Mouse (Mus musculus): ENCODE results near the gene Smap1. TPM values are rescaled to one million over a fixed set of nuclear protein-coding genes. Genes with fewer than 3 reads are reported as not detected.

The Smap1 gene
- polyA plus RNA-seq, 2 experiments, result 27.4 to 29.0 TPM

DNA sequence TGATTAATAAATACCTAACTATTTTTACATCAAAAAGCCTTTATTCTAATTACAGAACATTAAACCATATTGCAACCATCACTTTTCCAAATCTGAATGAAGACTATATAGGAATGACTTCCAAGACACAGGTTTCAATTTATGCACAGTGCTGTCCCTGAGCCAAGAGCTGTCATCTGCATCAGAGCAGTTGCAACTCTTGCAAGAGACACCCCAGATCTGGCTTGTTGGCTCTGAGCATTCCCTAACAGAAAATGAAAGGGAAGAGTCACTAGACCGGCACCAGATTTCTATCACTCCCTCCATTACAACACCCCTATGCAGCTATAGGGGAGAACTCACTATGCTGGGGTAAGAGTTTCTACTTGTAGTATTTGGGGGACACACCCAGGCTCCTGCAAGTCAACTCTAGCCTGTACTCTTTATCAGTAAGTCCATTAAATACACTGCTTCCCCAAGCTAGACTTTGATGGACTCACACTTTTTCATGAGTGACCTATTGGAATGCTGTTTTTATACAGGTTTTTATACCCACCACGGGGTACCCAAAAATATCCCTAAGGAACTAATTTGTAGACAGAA is 37.9 kb downstream of the Smap1 start:
- no peaks in the 10 kb centered on the region for H3K9me3 ChIP-seq (ENCODE audit: control insufficient read depth, low read length)
- no peak overlapping the region for H3K27ac ChIP-seq
- H3K36me3 ChIP-seq (replicated peaks; ENCODE audit: control insufficient read depth, insufficient read depth, low read depth), result no peaks in the 10 kb centered on the region
- TF ChIP-seq CTCF (IDR thresholded peaks at IDR 0.05; ENCODE audit: low read depth) (no peak), EP300 (IDR thresholded peaks at IDR 0.05; ENCODE audit: low read depth) (no peak)
- DNase-seq (ENCODE audit: low read depth in 3 of 3, low spot score in 3 of 3) (no peak), ATAC-seq (ENCODE audit: insufficient read depth) (peak; percentile 41; the same call in 1 of the 2 replicates)
- no peak overlapping the region for H3K9ac ChIP-seq (replicated peaks)
- no peaks in the 10 kb centered on the region for H3K27me3 ChIP-seq (ENCODE audit: control insufficient read depth, insufficient read depth, low read length)
- no peak overlapping the region for H3K4me2 ChIP-seq (ENCODE audit: low read depth)
- 57% methylated on average over 2 of the region's 2 CpGs for WGBS (ENCODE audit: insufficient replicate concordance)
- peaks cover 3 to 4% of the 10 kb centered on the region in 2 experiments; a peak in 2 of 4 replicates for H3K4me1 ChIP-seq (replicated peaks; ENCODE audit: control insufficient read depth in 2 of 2, insufficient read depth in 2 of 2, low read length in 1 of 2)
- H3K4me3 ChIP-seq (ENCODE audit: insufficient read depth in 1 of 2, low read depth in 2 of 2, low read length in 2 of 2), result no peak overlapping the region

DNA sequence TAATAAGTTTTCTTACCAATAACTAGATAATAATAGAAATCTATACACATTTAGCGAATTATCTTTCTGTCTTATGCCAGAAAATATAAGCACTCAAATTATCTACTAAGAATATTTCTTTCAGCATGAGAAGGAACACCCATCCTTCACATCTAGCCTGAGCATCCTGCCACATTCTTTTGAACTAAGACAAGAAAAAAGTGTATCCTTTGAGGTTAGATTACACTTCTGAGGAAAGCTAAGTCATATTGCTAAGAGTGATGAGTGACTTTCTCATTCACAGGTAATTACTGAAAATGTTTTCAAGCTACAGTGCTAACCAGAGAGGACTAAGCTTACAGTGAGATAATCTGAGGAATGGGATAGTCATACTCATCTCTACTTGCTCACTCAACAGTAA is 39.4 kb downstream of the Smap1 start:
- H3K9me3 ChIP-seq (ENCODE audit: control insufficient read depth, low read length), result no peaks in the 10 kb centered on the region
- 73% methylated on average over 1 of the region's 1 CpGs for WGBS (ENCODE audit: insufficient replicate concordance)
- no peak overlapping the region for H3K9ac ChIP-seq (replicated peaks)
- H3K27me3 ChIP-seq (ENCODE audit: control insufficient read depth, insufficient read depth, low read length), result no peaks in the 10 kb centered on the region
- no peak overlapping the region for H3K27ac ChIP-seq
- ATAC-seq (ENCODE audit: insufficient read depth), result no peak
- H3K4me2 ChIP-seq (ENCODE audit: low read depth), result no peak overlapping the region
- peaks cover 3 to 4% of the 10 kb centered on the region in 2 experiments; a peak in 2 of 4 replicates for H3K4me1 ChIP-seq (replicated peaks; ENCODE audit: control insufficient read depth in 2 of 2, insufficient read depth in 2 of 2, low read length in 1 of 2)
- TF ChIP-seq CTCF (IDR thresholded peaks at IDR 0.05; ENCODE audit: low read depth) (no peak), EP300 (IDR thresholded peaks at IDR 0.05; ENCODE audit: low read depth) (no peak)
- H3K36me3 ChIP-seq (replicated peaks; ENCODE audit: control insufficient read depth, insufficient read depth, low read depth), result no peaks in the 10 kb centered on the region
- no peak for DNase-seq (ENCODE audit: low read depth in 3 of 3, low spot score in 3 of 3)
- H3K4me3 ChIP-seq (ENCODE audit: insufficient read depth in 1 of 2, low read depth in 2 of 2, low read length in 2 of 2), result no peak overlapping the region

DNA sequence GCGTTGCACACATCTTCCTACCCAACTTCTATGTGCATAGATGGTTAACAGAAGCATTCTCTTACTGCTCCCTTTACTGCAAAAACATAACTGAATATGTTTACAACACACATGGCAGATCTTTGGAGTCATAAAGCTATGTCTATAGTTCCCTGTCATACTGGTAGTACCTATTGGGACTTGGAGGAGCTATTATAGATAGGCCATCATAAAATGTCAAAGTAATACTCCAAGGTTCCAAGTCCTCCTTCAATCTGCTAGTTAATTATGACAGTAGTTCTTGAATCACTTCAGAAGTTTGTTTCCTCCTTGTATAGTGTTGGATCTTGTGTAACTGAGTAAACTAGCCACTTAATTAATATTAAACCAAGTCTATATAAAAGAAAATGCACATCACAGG is 49.9 kb downstream of the Smap1 start:
- Histone ChIP-seq H3K4me2 (ENCODE audit: low read depth) (no peak overlapping the region), H3K9me3 (ENCODE audit: control insufficient read depth, low read length) (no peaks in the 10 kb centered on the region), H3K36me3 (replicated peaks; ENCODE audit: control insufficient read depth, insufficient read depth, low read depth) (peaks cover 4% of the 10 kb centered on the region), H3K9ac (replicated peaks) (no peak overlapping the region), H3K27me3 (ENCODE audit: control insufficient read depth, insufficient read depth, low read length) (no peaks in the 10 kb centered on the region), H3K4me1 (replicated peaks; ENCODE audit: control insufficient read depth in 2 of 2, insufficient read depth in 2 of 2, low read length in 1 of 2) (no peaks in the 10 kb centered on the region), H3K4me3 (ENCODE audit: insufficient read depth in 1 of 2, low read depth in 2 of 2, low read length in 2 of 2) (no peak overlapping the region), H3K27ac (no peak overlapping the region)
- 90% methylated on average over 1 of the region's 1 CpGs for WGBS (ENCODE audit: insufficient replicate concordance)
- DNase-seq (ENCODE audit: low read depth in 3 of 3, low spot score in 3 of 3) (no peak), ATAC-seq (ENCODE audit: insufficient read depth) (no peak)
- TF ChIP-seq CTCF (IDR thresholded peaks at IDR 0.05; ENCODE audit: low read depth) (no peak), EP300 (IDR thresholded peaks at IDR 0.05; ENCODE audit: low read depth) (no peak)

DNA sequence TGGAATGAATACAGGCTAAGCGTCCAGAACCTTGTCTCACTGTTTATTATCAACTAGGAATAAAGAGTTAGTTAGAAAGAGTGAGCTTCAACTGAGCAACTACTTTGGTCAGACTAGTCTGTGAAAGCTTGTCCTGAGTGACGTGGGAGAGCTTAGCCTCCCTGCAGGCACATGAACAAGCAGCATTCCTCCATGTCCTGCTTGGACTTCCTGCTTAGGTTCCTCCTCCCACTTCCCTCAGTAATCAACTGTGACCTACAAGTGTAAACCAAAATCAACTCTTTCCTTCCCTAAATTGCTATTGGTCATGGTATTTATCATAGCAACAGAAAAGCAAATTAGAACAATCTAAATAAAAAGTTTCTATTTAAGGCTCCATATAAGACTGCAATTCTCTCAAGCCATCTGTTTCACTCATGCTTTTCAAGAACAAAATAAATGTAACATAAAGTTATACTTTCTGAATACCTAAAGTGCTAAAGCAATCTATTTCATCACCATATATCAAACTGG is 54.7 kb downstream of the Smap1 start:
- Histone ChIP-seq H3K27me3 (ENCODE audit: control insufficient read depth, insufficient read depth, low read length) (no peaks in the 10 kb centered on the region), H3K4me3 (ENCODE audit: insufficient read depth in 1 of 2, low read depth in 2 of 2, low read length in 2 of 2) (no peak overlapping the region), H3K27ac (no peak overlapping the region), H3K9me3 (ENCODE audit: control insufficient read depth, low read length) (no peaks in the 10 kb centered on the region), H3K4me2 (ENCODE audit: low read depth) (no peak overlapping the region), H3K9ac (replicated peaks) (no peak overlapping the region), H3K36me3 (replicated peaks; ENCODE audit: control insufficient read depth, insufficient read depth, low read depth) (no peaks in the 10 kb centered on the region; the same call in 1 of the 2 replicates), H3K4me1 (replicated peaks; ENCODE audit: control insufficient read depth in 2 of 2, insufficient read depth in 2 of 2, low read length in 1 of 2) (no peaks in the 10 kb centered on the region)
- DNase-seq (ENCODE audit: low read depth in 3 of 3, low spot score in 3 of 3) (no peak), ATAC-seq (ENCODE audit: insufficient read depth) (no peak)
- no peak for TF ChIP-seq CTCF (IDR thresholded peaks at IDR 0.05; ENCODE audit: low read depth)
- TF ChIP-seq EP300 (IDR thresholded peaks at IDR 0.05; ENCODE audit: low read depth), result no peak
- 65% methylated on average over 2 of the region's 2 CpGs for WGBS (ENCODE audit: insufficient replicate concordance)

DNA sequence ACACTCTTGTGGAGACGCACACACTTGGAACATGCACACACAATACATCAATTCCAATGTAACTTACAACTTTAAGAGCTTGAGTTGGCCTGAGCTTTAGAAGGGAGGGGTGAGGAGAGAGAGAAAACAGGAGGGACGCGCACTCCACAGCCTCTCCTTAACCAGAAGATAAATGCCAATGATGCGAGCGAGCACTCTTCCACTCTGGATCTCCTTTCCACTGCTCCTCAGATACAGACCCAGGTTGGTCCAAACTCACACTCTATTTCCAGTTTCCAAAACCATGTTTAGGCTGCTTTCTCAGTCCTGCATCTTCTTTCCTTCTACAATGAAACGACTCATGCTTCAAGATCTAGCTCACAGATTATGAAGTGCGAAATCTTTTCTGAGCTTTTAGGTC is 56.6 kb downstream of the Smap1 start:
- Histone ChIP-seq H3K36me3 (replicated peaks; ENCODE audit: control insufficient read depth, insufficient read depth, low read depth) (no peaks in the 10 kb centered on the region; the same call in 1 of the 2 replicates), H3K27me3 (ENCODE audit: control insufficient read depth, insufficient read depth, low read length) (no peaks in the 10 kb centered on the region), H3K4me2 (ENCODE audit: low read depth) (no peak overlapping the region), H3K9me3 (ENCODE audit: control insufficient read depth, low read length) (no peaks in the 10 kb centered on the region), H3K27ac (no peak overlapping the region), H3K4me3 (ENCODE audit: insufficient read depth in 1 of 2, low read depth in 2 of 2, low read length in 2 of 2) (no peak overlapping the region), H3K4me1 (replicated peaks; ENCODE audit: control insufficient read depth in 2 of 2, insufficient read depth in 2 of 2, low read length in 1 of 2) (no peaks in the 10 kb centered on the region), H3K9ac (replicated peaks) (no peak overlapping the region)
- TF ChIP-seq CTCF (IDR thresholded peaks at IDR 0.05; ENCODE audit: low read depth) (no peak), EP300 (IDR thresholded peaks at IDR 0.05; ENCODE audit: low read depth) (no peak)
- ATAC-seq (ENCODE audit: insufficient read depth), result no peak
- WGBS (ENCODE audit: insufficient replicate concordance), result 82% methylated on average over 7 of the region's 7 CpGs
- DNase-seq (ENCODE audit: low read depth in 3 of 3, low spot score in 3 of 3), result no peak
